Mouse (Mus musculus): ENCODE results near the gene Msantd3. TPM values are rescaled to one million over a fixed set of nuclear protein-coding genes. Genes with fewer than 3 reads are reported as not detected.

Msantd3 gene
- polyA plus RNA-seq, 1 experiment from 2014 or later = 28.3 TPM

GRCm38 (mm10) chr4:48561824-48562223, 22.1 kb downstream of the Msantd3 start:
- WGBS = 84% methylated on average over 8 of the region's 8 CpGs
- peaks cover 31% of the 10 kb centered on the region for H3K36me3 ChIP-seq
- no peak for ATAC-seq (ENCODE audit: borderline replicate concordance, extremely low read depth, low FRiP score, low TSS enrichment)

DNA sequence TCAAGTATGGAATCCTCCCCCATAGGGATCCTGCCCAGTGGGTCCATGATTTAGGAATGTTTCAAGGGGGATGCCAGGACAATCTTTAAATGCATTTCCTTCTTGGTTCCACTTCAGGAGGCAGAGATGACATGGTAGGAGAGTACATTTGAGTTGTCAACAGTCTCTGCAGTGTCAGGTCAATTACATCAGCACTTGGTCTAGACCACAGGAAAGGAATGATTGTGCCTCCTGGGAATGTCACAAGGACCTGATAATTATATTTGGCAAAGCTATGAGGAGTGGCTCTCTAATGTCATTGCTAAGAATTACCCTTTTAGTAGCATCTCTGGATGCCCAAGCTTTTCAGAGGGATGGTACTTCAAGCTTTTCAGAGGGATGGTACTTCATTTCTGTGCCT, 25.2 kb downstream of the Msantd3 start:
- Histone ChIP-seq H3K9ac (no peak overlapping the region), H3K9me3 (no peaks in the 10 kb centered on the region), H3K36me3 (peaks cover 16% of the 10 kb centered on the region), H3K27me3 (no peaks in the 10 kb centered on the region), H3K4me3 (no peak overlapping the region), H3K27ac (no peak overlapping the region), H3K4me1 (no peaks in the 10 kb centered on the region), H3K4me2 (no peak overlapping the region)
- no peak for ATAC-seq (ENCODE audit: borderline replicate concordance, extremely low read depth, low FRiP score, low TSS enrichment)

More at GRCm38 (mm10) chr4:48561824-48562223, 22.1 kb downstream of the Msantd3 start:
- H3K4me3 ChIP-seq = no peak overlapping the region
- no peak overlapping the region for H3K9ac ChIP-seq
- no peak overlapping the region for H3K27ac ChIP-seq
- H3K9me3 ChIP-seq = no peaks in the 10 kb centered on the region
- H3K4me2 ChIP-seq = no peak overlapping the region
- no peaks in the 10 kb centered on the region for H3K27me3 ChIP-seq
- H3K4me1 ChIP-seq = no peaks in the 10 kb centered on the region

DNA sequence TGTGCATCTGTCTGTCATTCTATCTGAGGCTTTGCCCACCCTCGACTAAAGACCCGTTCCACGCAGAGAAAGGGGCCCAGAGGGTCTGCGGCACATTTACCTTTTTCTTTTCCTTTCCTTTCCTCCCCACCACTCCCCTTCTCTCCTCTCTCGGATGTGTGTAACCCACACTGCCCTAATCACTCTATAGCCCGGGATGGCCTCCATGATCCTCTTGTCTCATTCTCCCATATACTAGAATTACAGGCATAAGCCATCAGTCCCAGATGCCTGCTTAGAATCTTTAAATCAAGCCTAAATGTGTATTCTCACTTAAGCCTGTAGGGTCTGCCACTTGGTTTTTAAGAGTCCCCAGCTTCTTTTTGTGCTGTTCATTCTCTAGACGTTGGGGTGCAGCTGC, 36.6 kb downstream of the Msantd3 start:
- no peak overlapping the region for H3K4me2 ChIP-seq
- no peaks in the 10 kb centered on the region for H3K27me3 ChIP-seq
- H3K4me1 ChIP-seq = no peaks in the 10 kb centered on the region
- H3K27ac ChIP-seq = no peak overlapping the region
- H3K9me3 ChIP-seq = no peaks in the 10 kb centered on the region
- H3K36me3 ChIP-seq = no peaks in the 10 kb centered on the region
- H3K4me3 ChIP-seq = no peak overlapping the region
- WGBS = 81% methylated on average over 7 of the region's 7 CpGs
- H3K9ac ChIP-seq = no peak overlapping the region
- ATAC-seq (ENCODE audit: borderline replicate concordance, extremely low read depth, low FRiP score, low TSS enrichment) = no peak

GRCm38 (mm10) chr4:48577831-48578230, 38.1 kb downstream of the Msantd3 start:
- WGBS = 96% methylated on average over 1 of the region's 1 CpGs

GRCm38 (mm10) chr4:48578399-48578798, 38.7 kb downstream of the Msantd3 start:
- no peak for ATAC-seq (ENCODE audit: borderline replicate concordance, extremely low read depth, low FRiP score, low TSS enrichment)

More at GRCm38 (mm10) chr4:48577831-48578230, 38.1 kb downstream of the Msantd3 start:
- Histone ChIP-seq H3K4me3 (no peak overlapping the region), H3K9ac (no peak overlapping the region), H3K4me2 (no peak overlapping the region), H3K9me3 (no peaks in the 10 kb centered on the region), H3K36me3 (no peaks in the 10 kb centered on the region), H3K27me3 (no peaks in the 10 kb centered on the region), H3K4me1 (no peaks in the 10 kb centered on the region), H3K27ac (no peak overlapping the region)
- no peak for ATAC-seq (ENCODE audit: borderline replicate concordance, extremely low read depth, low FRiP score, low TSS enrichment)

DNA sequence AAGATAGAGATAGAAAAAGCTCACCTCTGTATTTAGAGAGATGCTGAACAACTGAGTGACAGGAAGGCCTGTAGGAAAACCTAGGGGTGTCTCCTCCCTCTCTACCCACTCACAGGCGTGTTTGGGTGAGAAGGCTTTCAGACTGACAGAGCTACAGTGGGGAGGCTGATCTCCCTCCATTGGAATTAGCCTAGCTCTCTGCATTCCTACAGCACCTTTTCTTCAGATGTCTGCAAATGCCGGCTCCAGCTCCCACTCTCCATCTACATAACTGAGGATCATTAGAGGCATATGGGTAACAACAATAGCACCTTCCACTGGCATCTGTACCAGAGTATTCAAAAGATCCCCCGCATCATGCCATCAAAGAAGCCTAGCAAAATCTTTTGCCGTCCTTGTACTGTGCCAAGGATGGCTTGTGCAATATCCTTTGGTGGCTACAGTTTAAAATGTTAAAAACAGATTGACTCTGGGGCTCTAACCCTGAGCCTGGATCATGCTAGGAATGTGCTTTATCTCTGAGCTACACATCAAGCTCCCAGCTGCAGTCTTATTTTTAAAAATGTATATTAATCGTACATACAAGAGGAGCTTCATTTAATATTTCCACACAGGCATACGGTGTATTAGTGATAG, 39.9 kb downstream of the Msantd3 start:
- no peak for ATAC-seq (ENCODE audit: borderline replicate concordance, extremely low read depth, low FRiP score, low TSS enrichment)
- Histone ChIP-seq H3K4me2 (no peak overlapping the region), H3K36me3 (no peaks in the 10 kb centered on the region), H3K4me1 (peaks cover 6% of the 10 kb centered on the region; the same call in 1 of the 2 replicates), H3K9me3 (no peaks in the 10 kb centered on the region), H3K27me3 (no peaks in the 10 kb centered on the region), H3K27ac (no peak overlapping the region), H3K9ac (no peak overlapping the region), H3K4me3 (no peak overlapping the region)
- WGBS = 58% methylated on average over 6 of the region's 6 CpGs

More at GRCm38 (mm10) chr4:48578399-48578798, 38.7 kb downstream of the Msantd3 start:
- WGBS = 34% methylated on average over 4 of the region's 4 CpGs
- Histone ChIP-seq H3K4me2 (no peak overlapping the region), H3K27ac (no peak overlapping the region), H3K9me3 (no peaks in the 10 kb centered on the region), H3K27me3 (no peaks in the 10 kb centered on the region), H3K4me3 (no peak overlapping the region), H3K9ac (no peak overlapping the region), H3K36me3 (no peaks in the 10 kb centered on the region), H3K4me1 (no peaks in the 10 kb centered on the region)

- no peaks in the 10 kb centered on the region for H3K36me3 ChIP-seq
- H3K27me3 ChIP-seq = no peaks in the 10 kb centered on the region
- no peaks in the 10 kb centered on the region for H3K9me3 ChIP-seq
- no peak overlapping the region for H3K27ac ChIP-seq
- peaks cover 6% of the 10 kb centered on the region; the same call in 1 of the 2 replicates for H3K4me1 ChIP-seq
- no peak overlapping the region for H3K4me2 ChIP-seq
- no peak overlapping the region for H3K9ac ChIP-seq
- H3K4me3 ChIP-seq = no peak overlapping the region
- WGBS = 37% methylated on average over 2 of the region's 2 CpGs
- ATAC-seq (ENCODE audit: borderline replicate concordance, extremely low read depth, low FRiP score, low TSS enrichment) = no peak
Measured at GRCm38 (mm10) chr4:48581201-48581600, 41.5 kb downstream of the Msantd3 start.

DNA sequence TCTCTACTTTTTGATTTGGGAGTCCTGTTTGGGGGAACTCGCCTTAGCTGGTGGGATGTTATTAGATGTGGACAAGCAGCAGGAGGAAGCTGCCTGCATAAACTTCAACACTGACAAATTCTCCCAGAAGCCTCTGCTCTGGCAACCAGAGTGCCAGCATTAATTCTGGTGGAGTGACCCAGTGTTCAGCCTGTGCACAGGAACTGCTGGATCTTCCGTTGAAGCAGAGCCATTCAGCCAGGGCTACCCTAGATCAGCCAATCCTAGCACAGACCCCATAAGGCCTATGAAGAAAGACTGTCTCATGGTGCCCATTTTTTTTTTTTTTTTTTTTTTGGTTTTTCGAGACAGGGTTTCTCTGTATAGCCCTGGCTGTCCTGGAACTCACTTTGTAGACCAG, 42.3 kb downstream of the Msantd3 start:
- Histone ChIP-seq H3K4me1 (peaks cover 11% of the 10 kb centered on the region), H3K9ac (no peak overlapping the region), H3K9me3 (no peaks in the 10 kb centered on the region), H3K27ac (no peak overlapping the region), H3K4me3 (no peak overlapping the region), H3K4me2 (no peak overlapping the region), H3K27me3 (no peaks in the 10 kb centered on the region), H3K36me3 (no peaks in the 10 kb centered on the region)
- 83% methylated on average over 2 of the region's 3 CpGs for WGBS
- no peak for ATAC-seq (ENCODE audit: borderline replicate concordance, extremely low read depth, low FRiP score, low TSS enrichment)

DNA sequence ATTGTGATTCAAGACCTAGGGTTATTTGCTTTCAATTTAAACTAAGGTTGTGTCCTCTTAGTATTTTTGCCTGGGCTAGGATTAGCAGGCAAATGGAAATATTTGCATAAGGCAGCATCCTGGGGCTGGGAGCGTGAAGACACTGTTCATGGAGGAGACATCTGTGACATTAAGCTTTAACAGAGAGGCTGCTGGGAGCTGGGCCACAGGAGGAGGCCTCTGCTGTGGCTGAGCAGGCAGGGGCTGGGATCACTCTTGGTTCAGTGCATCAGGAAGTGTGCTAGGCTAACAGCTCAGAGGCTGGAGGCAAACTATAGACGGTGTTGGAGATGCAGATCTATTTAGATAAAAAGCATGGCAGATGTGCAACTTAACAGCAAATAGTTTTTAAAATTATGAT, 43.2 kb downstream of the Msantd3 start:
- no peak overlapping the region for H3K4me3 ChIP-seq
- 75% methylated on average over 2 of the region's 2 CpGs for WGBS
- H3K4me1 ChIP-seq = peaks cover 11% of the 10 kb centered on the region
- no peaks in the 10 kb centered on the region for H3K36me3 ChIP-seq
- H3K27me3 ChIP-seq = no peaks in the 10 kb centered on the region
- ATAC-seq (ENCODE audit: borderline replicate concordance, extremely low read depth, low FRiP score, low TSS enrichment) = no peak
- no peak overlapping the region for H3K9ac ChIP-seq
- no peak overlapping the region for H3K4me2 ChIP-seq
- no peaks in the 10 kb centered on the region for H3K9me3 ChIP-seq
- H3K27ac ChIP-seq = no peak overlapping the region

GRCm38 (mm10) chr4:48584421-48585240, 44.9 kb downstream of the Msantd3 start, which contains the start of gene Tmeff1:
Gene Tmeff1 (plus strand): TSS chr4:48585174.
- Histone ChIP-seq H3K9ac (peak within 1 kb of the TSS; percentile 84), H3K4me1 (peaks cover 23% of the 10 kb centered on the region), H3K9me3 (no peaks in the 10 kb centered on the region), H3K4me3 (peak within 1 kb of the TSS; percentile 90), H3K27me3 (no peaks in the 10 kb centered on the region), H3K36me3 (no peaks in the 10 kb centered on the region), H3K4me2 (peak within 1 kb of the TSS; percentile 60), H3K27ac (peak within 1 kb of the TSS; percentile 90)
- WGBS = 1% methylated on average over 56 of the region's 64 CpGs
- ATAC-seq (ENCODE audit: borderline replicate concordance, extremely low read depth, low FRiP score, low TSS enrichment) = peak; percentile 75

DNA sequence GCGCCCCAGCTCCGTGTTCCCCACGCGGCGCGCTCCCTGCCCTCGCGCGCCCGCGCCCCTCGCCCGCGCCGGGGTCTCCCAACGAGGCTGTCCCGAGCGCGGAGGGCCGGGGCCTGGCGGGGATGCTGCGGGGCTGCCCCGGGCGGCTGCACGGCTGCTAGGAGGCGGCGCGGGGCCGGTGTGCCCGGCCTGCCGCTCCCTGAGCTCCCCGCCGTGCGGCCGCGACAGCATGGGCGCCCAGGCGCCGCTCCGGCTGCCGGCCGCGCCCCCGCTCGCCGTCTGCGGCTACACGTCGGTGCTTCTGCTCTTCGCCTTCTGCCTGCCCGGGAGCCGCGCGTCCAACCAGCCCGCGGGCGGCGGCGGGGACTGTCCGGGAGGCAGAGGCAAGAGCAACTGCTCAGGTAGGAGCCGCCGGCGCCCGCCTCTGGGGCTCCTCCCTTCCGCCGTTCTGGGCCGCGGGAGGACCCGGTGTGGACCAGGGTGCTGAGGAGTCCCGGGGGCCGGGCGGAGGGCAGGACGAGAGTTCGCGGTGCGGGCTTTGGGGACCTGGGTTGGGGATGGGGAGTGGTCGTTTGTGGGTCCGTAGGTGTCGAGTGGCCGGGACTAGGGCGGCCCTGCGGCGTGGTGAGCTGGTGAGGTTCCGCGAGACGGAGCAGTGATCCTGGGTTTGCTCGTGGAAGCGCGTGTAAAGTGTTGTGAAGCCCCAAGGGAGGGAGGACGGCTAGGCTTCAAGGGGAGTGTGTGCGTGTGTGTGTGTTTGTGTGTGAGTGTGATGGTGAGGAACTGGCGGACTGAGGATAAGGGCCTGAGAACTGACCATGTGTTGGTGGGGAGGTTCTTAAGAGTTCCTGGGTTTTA, 45.7 kb downstream of the Msantd3 start:
- peak overlapping the region; percentile 60 for H3K4me2 ChIP-seq
- peak; percentile 72 for ATAC-seq (ENCODE audit: borderline replicate concordance, extremely low read depth, low FRiP score, low TSS enrichment)
- peak overlapping the region; percentile 90 for H3K27ac ChIP-seq
- peaks cover 25% of the 10 kb centered on the region for H3K4me1 ChIP-seq
- WGBS = under 1% methylated on average over 66 of the region's 92 CpGs
- no peaks in the 10 kb centered on the region for H3K36me3 ChIP-seq
- no peaks in the 10 kb centered on the region for H3K9me3 ChIP-seq
- peak overlapping the region; percentile 84 for H3K9ac ChIP-seq
- peak overlapping the region; percentile 90 for H3K4me3 ChIP-seq
- no peaks in the 10 kb centered on the region for H3K27me3 ChIP-seq
